Mouse (Mus musculus) cortical plate, adult 2 months (tissue): ENCODE measurements around the gene Tcl1. TPM values are rescaled to one million over a fixed set of nuclear protein-coding genes. Genes with fewer than 3 reads are reported as not detected.

Experiments
- H3K27ac ChIP-seq: fragments of 200-500 bp; 2 replicates; pipeline ENCODE4 v1.5.1; 2012; ENCODE audit warnings: low read length, control low read depth, inconsistent platforms; ENCODE audit not compliant: insufficient read depth
- H3K4me1 ChIP-seq: fragments of 200-500 bp; 2 replicates; pipeline ENCODE4 v1.6.1; 2011; ENCODE audit warnings: low read length; ENCODE audit not compliant: control insufficient read depth, insufficient read depth
- H3K4me3 ChIP-seq: fragments of 200-500 bp; 2 replicates; pipeline ENCODE4 v1.5.1; 2011; ENCODE audit warnings: mild to moderate bottlenecking, low read length, control low read depth; ENCODE audit not compliant: insufficient read depth
- CTCF ChIP-seq: fragments of 200-500 bp; IDR thresholded peaks from 2 replicates; pipeline ENCODE4 v1.5.1; 2011; ENCODE audit warnings: mild to moderate bottlenecking, control low read depth, low read length; ENCODE audit not compliant: insufficient read depth; ENCODE audit errors: extremely low read depth
- POLR2A ChIP-seq: fragments of 200-500 bp; IDR thresholded peaks from 2 replicates; pipeline ENCODE4 v1.6.1; 2011; ENCODE audit warnings: mild to moderate bottlenecking, low read length, control low read depth; ENCODE audit not compliant: insufficient read depth; ENCODE audit errors: extremely low read depth
- polyA plus RNA-seq: library from polyadenylated mRNA; depleted of rRNA; stranded (reverse); fragments of >200 nt; gene quantifications from 2 replicates; pipeline ENCODE4 v1.2.3, GENCODE M21; 2012; rRNA removed

Gene Tcl1
- polyA plus RNA-seq, 1 experiment = not detected

- TF ChIP-seq POLR2A (no peak), CTCF (no peak)
- H3K4me1 ChIP-seq = no peaks in the 10 kb centered on the region
- H3K27ac ChIP-seq = no peak overlapping the region
- H3K4me3 ChIP-seq = no peak overlapping the region
Observed at GRCm38 (mm10) chr12:105173366-105173765, 49.2 kb downstream of the Tcl1 start.

Other genes with a start within 250 kb of the Tcl1 start
- 0.68 and 0.90 TPM in 2 replicates for gene Syne3, start 213.0 kb downstream of the Tcl1 start, polyA plus RNA-seq
- gene Glrx5, start 190.1 kb downstream of the Tcl1 start, polyA plus RNA-seq = 64.3 and 69.7 TPM in 2 replicates
- gene Tcl1b2, start 76.8 kb downstream of the Tcl1 start, polyA plus RNA-seq = not detected in 2 replicates
- gene Tcl1b1, start 63.1 kb downstream of the Tcl1 start, polyA plus RNA-seq = not detected in 2 replicates
- gene Tcl1b5, start 46.4 kb downstream of the Tcl1 start, polyA plus RNA-seq = not detected in 2 replicates
- not detected in 2 replicates for gene Tcl1b3, start 31.8 kb downstream of the Tcl1 start, polyA plus RNA-seq
- not detected in 2 replicates for gene Tcl1b4, start 20.8 kb downstream of the Tcl1 start, polyA plus RNA-seq
- 4.7 and 5.9 TPM in 2 replicates for gene Tunar, start 111.1 kb upstream of the Tcl1 start, polyA plus RNA-seq
- 60.9 and 65.5 TPM in 2 replicates for gene D430019H16Rik, start 231.1 kb upstream of the Tcl1 start, polyA plus RNA-seq